Mouse (Mus musculus): ENCODE measurements around the gene Tctn1.

Gene Tctn1

GRCm38 (mm10) chr5:122285767-122286150 is 21.5 kb upstream of the Tctn1 start:
- DNase-seq (ENCODE audit: low spot score) = no peak

GRCm38 (mm10) chr5:122285029-122285766 is 20.9 kb upstream of the Tctn1 start:
- DNase-seq (ENCODE audit: low spot score) = peak; percentile 43

DNA sequence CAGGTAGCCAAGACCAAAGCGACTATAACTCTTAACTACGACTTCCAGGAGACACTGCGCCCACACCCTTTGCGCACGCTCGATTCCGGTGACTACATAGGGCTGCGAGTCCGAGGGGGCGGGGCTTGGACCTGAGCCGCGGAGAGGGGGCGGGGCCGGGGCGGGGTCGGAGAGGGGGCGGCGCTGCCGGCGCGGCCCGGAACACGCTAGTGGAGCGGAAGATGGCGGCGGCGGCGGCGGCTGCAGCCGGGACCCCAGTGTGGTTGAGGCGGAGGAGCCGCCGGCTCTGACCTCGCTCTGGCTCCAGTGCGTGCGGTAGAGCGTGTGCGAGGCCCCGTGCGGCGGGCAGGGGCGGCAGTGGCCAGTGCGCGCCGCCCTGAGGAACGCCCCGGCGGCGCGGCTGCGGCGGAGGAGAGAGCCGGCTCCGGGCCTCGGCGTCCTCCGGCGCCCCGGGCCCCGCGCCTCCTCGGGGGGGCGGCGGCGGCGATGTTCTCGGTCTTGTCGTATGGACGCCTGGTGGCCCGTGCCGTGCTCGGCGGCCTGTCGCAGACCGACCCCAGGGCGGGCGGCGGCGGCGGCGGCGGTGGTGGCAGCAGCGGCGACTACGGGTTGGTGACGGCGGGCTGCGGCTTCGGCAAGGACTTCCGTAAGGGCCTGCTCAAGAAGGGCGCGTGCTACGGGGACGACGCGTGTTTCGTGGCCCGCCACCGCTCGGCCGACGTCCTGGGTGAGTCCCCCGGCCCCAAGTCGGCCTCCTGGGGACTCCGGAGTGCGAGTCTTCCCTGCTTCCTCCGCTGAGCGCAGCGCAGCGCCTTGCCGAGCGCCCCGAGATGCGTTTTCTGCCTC is 20.1 kb upstream of the Tctn1 start, which contains the start of gene Pptc7:
Pptc7 (plus strand) TSS at position 183 of the 846 bp plus-strand sequence.
- DNase-seq (ENCODE audit: low spot score) = peak; percentile 94

GRCm38 (mm10) chr5:122283828-122284182 is 19.5 kb upstream of the Tctn1 start:
- DNase-seq (ENCODE audit: low spot score) = no peak

GRCm38 (mm10) chr5:122280827-122281462 is 16.7 kb upstream of the Tctn1 start:
- DNase-seq (ENCODE audit: low spot score) = no peak

- DNase-seq (ENCODE audit: low spot score) = no peak
These were observed 16.2 kb upstream of the Tctn1 start for GRCm38 (mm10) chr5:122280422-122280826.

DNA sequence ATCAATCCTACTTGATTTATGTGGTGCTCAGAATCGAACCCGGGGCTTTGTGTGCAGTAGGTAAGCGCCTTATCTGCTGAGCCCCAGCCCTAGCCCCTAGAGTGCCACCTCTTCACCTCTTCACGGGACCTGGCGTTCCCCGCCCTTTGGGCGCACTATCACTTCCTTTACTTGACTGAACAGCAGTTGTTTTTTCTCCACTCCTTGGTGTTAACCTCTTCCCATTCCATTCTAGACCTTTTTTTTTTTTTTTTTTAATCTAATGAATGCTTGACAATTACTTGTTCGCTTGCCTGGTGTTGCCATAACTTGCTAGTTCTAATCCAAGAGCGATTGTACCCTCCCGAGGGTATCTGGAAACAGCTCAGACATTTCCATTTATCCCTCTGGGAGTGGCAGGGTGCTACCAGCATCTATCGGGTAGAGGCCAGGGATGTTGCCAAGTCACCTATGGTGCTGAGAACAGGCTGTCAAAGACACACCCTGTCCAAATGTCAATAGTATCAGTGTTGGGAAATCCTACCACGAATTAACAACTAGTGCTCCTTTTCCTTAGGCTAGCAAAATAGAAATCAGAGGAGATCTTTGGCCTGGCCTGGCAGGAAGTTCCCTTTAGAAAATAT is 15.7 kb upstream of the Tctn1 start:
- no peak for DNase-seq (ENCODE audit: low spot score)

DNA sequence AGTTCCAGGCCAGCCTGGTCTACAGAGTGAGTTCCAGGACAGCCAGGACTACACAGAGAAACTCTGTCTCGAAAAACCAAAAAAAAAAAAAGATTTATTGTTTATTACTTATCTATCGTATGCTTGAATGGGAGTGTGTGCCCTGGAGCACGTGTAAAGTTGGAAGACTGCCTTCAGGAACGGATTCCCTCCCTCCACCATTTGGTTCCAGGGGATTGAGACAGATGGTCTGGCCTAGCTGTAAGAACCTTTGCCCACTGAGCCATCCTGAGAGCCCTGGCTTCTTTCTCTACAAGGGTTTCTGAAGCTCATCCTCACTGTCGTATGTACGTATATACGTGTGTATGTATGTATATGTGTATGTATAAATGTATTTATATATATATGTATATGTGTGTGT is 14.7 kb upstream of the Tctn1 start:
- no peak for DNase-seq (ENCODE audit: low spot score)

DNA sequence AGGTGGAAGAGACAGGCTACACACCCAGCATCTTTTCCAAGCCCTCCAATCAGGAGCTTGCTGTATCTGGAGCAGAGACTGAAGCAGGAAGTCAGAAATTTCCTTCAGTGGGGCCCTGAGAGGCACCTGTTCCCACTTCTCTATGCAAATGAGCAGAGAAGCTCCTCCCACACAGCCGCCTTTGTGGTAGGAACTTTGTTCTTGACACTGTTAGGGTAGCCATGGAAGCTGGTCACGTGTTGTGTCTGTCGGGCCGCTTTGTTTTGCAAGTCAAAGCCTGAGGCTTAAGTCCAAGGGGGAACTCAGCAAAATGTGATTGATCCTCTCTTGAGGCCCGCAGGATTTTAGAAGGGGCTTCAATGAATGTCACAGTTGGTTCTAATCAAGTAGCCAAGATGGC is 10.5 kb upstream of the Tctn1 start:
- no peak for DNase-seq (ENCODE audit: low spot score)

DNA sequence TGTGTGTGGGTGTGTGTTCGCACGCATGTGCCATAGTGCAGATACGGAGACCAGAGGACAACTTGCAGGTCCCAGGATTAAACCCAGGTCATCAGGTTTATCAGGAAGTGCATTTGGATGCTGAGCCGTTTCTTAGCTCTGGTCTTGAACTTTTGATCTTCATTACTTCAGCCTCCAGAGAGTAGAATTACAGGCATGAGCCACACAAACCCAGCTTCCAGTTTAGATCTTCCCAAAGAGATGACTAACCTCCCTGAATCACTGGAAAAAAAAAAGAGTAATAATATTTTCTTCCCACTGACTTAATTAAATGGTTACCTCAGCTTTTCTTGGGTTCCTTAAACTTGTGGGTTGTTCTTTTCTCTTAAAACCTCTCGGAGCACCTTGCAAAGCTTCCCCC is 8.6 kb upstream of the Tctn1 start:
- DNase-seq (ENCODE audit: low spot score) = no peak

GRCm38 (mm10) chr5:122268858-122269604 is 4.8 kb upstream of the Tctn1 start:
- no peak for DNase-seq (ENCODE audit: low spot score)

GRCm38 (mm10) chr5:122267899-122268298 is 3.6 kb upstream of the Tctn1 start:
- peak; percentile 80 for DNase-seq (ENCODE audit: low spot score)

DNA sequence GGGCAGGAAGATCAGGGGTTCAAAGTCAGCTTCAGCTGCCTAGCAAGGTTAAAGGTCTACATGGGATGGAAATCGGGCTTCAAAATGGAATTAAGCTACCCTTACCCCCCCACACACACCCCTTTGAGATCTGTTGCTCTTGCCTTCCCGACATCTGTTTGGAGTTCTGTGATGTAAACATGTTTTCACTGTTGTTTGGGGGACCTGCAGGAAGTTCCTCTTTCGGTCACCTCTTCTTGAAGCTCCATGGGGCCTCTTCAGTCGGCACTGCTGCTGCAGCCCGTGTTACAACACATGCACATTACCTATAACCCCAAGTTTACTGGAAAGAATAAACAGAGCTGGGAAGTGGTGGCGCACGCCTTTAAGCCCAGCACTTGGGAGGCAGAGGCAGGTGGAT is 2.9 kb upstream of the Tctn1 start:
- DNase-seq (ENCODE audit: low spot score) = no peak

DNA sequence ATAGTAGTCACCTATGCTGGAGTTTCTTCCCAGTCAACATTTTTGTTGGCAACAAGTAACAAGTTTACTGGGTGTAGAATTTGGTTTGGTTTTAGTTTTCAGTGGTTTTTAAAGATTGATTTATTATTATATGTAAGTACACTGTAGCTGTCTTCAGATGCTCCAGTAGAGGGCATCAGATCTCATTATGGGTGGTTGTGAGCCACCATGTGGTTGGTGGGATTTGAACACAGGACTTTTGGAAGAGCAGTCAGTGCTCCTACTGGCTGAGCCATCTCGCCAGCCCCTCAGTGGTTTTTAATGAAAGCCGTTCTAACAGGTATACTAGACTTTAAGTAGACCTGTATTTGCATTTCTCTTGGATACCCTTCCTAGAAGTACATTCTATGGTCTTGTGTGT is 1.7 kb upstream of the Tctn1 start:
- no peak for DNase-seq (ENCODE audit: low spot score)

GRCm38 (mm10) chr5:122265187-122265586 is 927 bp upstream of the Tctn1 start:
- peak; percentile 35 for DNase-seq (ENCODE audit: low spot score)

DNA sequence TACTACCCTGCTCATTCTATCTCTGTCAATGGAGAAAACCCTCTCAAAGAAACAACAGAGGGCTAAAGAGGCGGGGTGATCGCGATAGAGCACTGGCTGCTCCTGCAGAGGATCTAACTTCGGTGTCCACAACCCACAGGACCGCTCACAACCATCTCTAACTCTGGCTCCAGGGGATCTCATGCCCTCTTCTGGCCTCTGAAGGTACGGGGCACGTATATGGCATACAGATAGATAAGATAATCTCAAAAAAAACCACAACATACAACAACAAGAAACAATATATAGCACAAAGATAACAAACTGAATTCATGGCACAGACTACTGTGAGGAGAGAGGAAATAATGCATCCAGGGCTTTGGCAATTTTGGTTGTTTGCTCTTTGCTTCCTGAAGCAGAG is 2.2 kb downstream of the Tctn1 start:
- no peak for DNase-seq (ENCODE audit: low spot score)

- DNase-seq (ENCODE audit: low spot score) = no peak
These were observed 6.1 kb downstream of the Tctn1 start for GRCm38 (mm10) chr5:122258027-122258741.

DNA sequence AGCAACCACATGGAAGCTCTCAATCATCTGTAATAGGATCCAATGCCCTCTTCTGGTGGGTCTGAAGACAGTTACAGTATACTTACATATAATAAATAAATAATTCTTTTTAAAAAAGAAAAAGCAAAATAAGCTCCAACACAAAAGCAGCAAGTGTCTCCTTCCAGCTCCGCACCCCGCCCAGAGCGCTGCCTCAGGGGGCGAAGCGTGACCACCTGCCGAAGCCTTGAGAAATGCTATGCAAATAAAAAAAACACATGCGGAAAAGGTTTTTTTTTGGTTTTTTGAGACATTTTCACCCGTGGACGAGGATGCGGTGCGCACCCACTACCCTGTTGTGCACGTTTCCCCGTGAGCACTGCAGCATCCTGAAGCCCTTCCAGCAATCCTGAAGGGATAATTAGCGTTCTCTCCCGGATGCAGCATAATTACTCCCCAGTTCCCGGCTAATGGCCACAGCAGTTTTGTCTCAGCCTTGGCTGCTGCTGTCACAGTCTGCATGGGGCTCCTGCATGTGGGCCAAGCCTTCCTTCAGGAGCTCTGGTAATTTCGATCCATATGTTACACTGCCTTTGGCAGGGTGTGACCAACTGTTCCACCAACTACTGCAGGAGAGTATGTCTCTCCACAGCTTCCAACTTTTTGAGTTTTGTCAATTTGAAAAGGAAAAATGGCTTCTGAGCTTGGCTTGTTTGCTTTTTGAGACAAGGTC is 12.2 kb downstream of the Tctn1 start:
- no peak for DNase-seq (ENCODE audit: low spot score)

- DNase-seq (ENCODE audit: low spot score) = no peak
These were observed 15.0 kb downstream of the Tctn1 start for GRCm38 (mm10) chr5:122249281-122249680.

DNA sequence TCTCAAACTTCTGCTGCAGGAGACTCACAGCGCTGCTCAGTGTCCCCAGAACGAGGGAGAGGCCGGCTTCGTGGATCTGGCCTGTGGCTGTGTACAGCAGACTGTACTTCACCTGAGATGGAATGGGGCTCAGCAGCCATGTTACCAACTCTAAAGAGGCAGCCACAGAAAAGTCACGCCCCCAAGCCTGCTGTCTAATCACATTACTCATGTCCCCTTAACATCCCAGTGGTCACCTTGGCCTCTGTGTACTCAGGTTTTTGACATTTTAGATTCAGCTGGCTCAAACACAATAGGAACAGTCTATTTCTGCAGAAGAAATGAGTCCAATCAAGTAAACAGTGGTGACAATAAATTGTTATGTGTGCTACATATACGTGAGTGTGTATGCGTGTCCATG is 16.3 kb downstream of the Tctn1 start:
- no peak for DNase-seq (ENCODE audit: low spot score)

Data from retina, embryonic 14.5 days (tissue).